Mouse (Mus musculus): Measurements from ENCODE around the gene Ank.

DNA sequence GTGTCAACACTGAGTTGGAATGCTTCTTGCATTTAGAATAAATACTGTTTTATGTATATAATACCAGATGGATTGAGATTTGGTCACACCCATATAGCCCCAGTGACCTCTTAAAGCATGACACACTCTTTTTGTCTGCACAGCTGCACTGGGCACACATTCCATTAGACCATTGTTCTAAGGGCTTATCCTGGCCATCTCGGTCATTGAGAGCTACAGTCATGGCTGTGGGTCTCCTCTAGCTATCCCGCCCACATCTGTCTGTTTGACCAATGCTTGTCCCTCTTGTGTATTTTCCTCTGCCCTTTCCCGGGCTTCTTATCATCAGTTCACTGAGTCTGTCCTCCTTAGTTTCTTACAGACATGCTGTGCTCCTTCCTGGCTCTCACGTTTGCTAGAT, 63.5 kb downstream of the Ank start:
- TF ChIP-seq CTCF (IDR thresholded peaks at IDR 0.05) (no peak), EP300 (IDR thresholded peaks at IDR 0.05) (no peak)
